Mouse (Mus musculus) E14TG2a.4 (cell line): ENCODE data around the gene Acvr2a.
"Not testable (repeated sequence)": the region's sequence is repeated elsewhere in the genome, so short reads cannot be mapped to it uniquely, and the experiment has no call there.

Experiments
- H3K27me3 ChIP-seq: 2 replicates; pipeline ENCODE4 v1.6.1; 2014; ENCODE audit warnings: low read length, control low read depth; ENCODE audit not compliant: insufficient read depth
- H3K36me3 ChIP-seq: 2 replicates; pipeline ENCODE4 v1.6.1; 2014; ENCODE audit warnings: low read length, control low read depth; ENCODE audit not compliant: insufficient read depth
- H3K4me1 ChIP-seq: replicated peaks from 2 replicates; pipeline ENCODE4 v1.6.1; 2014; ENCODE audit warnings: low read depth, low read length, control low read depth
- H3K4me3 ChIP-seq: replicated peaks from 2 replicates; pipeline ENCODE4 v1.5.1; 2014; ENCODE audit warnings: mild to moderate bottlenecking, low read length
- H3K9me3 ChIP-seq: 2 replicates; pipeline ENCODE4 v1.6.1; 2014; ENCODE audit warnings: low read length, control low read depth
- CTCF ChIP-seq: conservative IDR thresholded peaks from 2 replicates; pipeline ENCODE4 v1.5.1; 2014; ENCODE audit warnings: low read length
- NANOG ChIP-seq: IDR thresholded peaks from 2 replicates; pipeline ENCODE4 v1.6.1; 2014; ENCODE audit warnings: borderline replicate concordance, low read length, mixed read lengths
- POU5F1 ChIP-seq: IDR thresholded peaks from 2 replicates; pipeline ENCODE4 v1.6.1; 2014; ENCODE audit warnings: low read length, borderline replicate concordance

The Acvr2a gene

DNA sequence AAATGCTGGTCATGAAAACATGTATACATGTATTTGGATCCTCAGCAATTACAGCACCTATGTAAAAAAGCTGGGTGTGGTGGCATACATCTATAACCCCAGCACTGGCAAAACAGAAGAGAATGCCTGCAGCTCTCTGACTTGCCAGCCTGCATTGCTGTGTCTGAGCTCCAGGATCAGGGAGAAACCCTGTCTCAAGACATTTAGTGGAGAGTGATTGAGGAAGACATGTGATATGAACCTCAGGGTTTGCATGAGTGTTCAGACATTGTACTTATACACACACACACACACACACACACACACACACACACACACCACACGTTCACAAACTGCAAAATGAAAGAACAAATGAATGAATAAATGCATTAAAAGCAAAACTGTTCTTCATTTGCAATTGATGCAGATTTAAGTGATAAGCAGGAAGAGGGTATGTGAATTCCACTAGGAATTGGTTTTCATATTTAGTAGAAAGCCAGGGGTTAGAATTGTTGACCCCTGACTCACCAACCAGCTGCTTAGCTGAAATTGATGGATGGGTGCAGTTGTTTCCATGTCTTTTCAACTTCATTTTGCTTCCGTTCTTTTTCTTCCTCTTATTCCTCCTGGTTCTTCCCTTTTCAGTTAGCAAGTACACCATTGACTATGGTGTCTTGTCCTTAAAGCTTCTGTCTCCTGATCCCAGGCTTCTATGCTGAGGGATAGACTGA, 32.9 kb downstream of the Acvr2a start:
- Histone ChIP-seq H3K27me3 (no peaks in the 10 kb centered on the region), H3K4me3 (no peak overlapping the region), H3K9me3 (peaks cover 4% of the 10 kb centered on the region), H3K4me1 (no peaks in the 10 kb centered on the region), H3K36me3 (no peaks in the 10 kb centered on the region)
- TF ChIP-seq CTCF (no peak), POU5F1 (no peak), NANOG (no peak)

DNA sequence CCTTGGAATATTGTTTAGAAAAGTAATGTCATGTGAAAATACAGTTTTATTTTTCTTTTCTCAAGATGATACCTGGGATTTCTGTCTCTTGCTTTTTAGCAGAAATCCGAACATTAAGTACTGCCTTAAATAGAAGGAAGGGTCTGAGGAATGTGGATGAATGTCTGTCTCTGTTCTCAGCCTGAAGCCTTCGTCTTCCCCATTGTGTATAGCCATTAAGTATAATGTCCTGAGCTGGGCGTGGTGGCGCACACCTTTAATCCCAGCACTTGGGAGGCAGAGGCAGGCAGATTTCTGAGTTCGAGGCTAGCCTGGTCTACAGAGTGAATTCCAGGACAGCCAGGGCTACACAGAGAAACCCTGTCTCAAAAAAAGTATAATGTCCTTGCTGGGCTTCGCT, 51.7 kb downstream of the Acvr2a start:
- H3K4me1 ChIP-seq = peaks cover 18% of the 10 kb centered on the region
- H3K9me3 ChIP-seq, H3K36me3 ChIP-seq, H3K27me3 ChIP-seq, H3K4me3 ChIP-seq: not testable (repeated sequence)

DNA sequence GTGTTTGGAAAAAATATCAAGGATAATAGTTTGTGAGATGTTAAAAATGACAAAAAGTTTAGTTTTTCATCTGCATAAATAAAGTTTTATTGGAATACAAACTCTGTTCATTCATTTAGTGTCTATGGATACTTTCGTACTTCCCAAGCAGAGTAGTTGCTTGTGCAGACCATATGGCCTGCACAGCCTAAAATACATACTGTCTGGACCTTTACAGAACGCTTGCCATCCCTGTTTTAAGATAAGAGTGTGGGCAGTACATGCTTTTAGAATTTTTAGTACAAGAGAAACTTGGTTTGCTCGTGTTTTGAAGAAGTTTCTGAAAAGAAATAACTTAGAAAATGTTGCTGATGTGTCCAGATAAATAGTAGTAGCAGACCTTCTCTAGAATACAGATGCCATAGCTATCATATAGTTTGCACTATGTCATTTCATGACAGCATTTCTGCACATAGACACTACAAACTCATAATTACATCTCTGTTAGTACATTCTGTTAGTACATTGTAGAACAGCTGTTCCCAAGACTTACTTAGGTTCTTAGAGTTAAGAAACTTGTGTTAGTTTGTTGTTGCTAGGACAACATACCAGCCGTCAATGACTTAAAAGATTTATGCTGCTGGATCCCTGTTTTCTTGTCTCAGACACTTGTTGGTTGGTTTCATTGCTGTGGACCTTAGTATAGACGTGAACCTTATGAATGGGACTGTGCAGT, 54.4 kb downstream of the Acvr2a start:
- no peak overlapping the region for H3K4me3 ChIP-seq
- H3K36me3 ChIP-seq = no peaks in the 10 kb centered on the region
- H3K9me3 ChIP-seq = no peaks in the 10 kb centered on the region
- H3K4me1 ChIP-seq = peaks cover 18% of the 10 kb centered on the region
- no peak for TF ChIP-seq POU5F1
- TF ChIP-seq NANOG = no peak
- no peak for TF ChIP-seq CTCF
- no peaks in the 10 kb centered on the region for H3K27me3 ChIP-seq

DNA sequence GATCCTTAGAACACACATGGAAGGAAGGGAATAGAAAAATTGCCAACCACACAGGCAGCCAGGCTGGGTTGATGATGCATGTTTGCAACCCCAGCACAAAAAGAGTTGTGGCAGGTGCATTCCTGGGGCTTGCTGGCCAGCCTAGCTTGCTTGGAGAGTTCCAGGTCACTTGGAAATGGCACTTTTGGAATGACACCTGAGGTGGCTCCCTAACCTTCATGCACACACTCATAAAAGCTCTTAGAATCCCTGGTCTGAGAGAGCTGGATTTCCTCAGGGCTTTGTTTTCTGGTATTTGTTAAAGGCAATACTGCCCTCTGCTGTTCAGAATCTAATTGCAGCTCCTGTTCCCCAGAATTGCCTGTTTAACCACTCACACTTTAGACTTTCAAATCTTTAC, 72.0 kb downstream of the Acvr2a start:
- H3K27me3 ChIP-seq = no peaks in the 10 kb centered on the region
- H3K4me3 ChIP-seq = no peak overlapping the region
- no peaks in the 10 kb centered on the region for H3K9me3 ChIP-seq
- no peaks in the 10 kb centered on the region for H3K4me1 ChIP-seq
- no peaks in the 10 kb centered on the region for H3K36me3 ChIP-seq
- TF ChIP-seq CTCF = peak; percentile 53
- TF ChIP-seq POU5F1 = no peak

DNA sequence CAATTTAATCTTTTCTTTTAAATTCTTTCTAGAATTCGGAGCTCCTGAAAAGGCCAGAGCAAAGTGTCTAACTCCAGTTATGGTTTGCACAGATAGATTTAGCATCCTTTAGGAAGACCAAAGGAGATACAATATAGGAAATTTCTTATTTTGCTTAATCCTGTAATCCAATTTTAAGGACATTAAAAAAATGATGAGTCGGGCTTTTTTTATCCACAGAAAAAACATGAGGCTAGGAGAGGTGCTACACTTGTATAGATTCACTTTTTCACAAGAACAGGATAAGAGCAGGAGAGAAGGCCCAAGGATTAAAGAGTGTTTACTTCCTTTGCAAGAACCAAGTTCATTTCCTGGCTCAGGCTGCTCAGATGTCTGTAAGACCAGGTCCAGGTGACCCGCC, 81.3 kb downstream of the Acvr2a start:
- Histone ChIP-seq H3K4me3 (no peak overlapping the region), H3K36me3 (peaks cover 27% of the 10 kb centered on the region), H3K27me3 (no peaks in the 10 kb centered on the region), H3K4me1 (no peaks in the 10 kb centered on the region), H3K9me3 (no peaks in the 10 kb centered on the region)
- TF ChIP-seq POU5F1 (no peak), NANOG (no peak), CTCF (no peak)

DNA sequence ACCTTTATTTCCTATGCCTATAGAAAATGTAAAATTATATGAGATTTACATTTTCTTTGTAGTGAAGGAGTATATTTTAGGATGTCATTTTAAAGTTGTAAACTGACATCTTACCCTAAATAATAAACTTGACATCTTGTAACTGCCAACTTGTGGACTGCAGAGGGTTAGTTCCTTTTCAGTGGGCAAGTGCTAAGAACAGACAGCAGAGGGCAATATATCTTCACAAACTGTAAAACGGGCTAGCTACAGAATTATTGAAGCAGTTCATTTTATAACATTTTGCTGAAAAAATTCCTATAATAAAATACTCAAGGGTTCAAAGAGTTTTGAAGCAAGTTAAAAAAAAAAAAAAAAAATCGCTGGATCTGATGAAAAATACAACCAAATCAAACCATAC, 95.0 kb downstream of the Acvr2a start:
- TF ChIP-seq NANOG (no peak), CTCF (peak; percentile 34), POU5F1 (no peak)
- Histone ChIP-seq H3K9me3 (no peaks in the 10 kb centered on the region), H3K27me3 (no peaks in the 10 kb centered on the region), H3K4me3 (no peak overlapping the region), H3K4me1 (no peaks in the 10 kb centered on the region), H3K36me3 (peaks cover 68% of the 10 kb centered on the region)

DNA sequence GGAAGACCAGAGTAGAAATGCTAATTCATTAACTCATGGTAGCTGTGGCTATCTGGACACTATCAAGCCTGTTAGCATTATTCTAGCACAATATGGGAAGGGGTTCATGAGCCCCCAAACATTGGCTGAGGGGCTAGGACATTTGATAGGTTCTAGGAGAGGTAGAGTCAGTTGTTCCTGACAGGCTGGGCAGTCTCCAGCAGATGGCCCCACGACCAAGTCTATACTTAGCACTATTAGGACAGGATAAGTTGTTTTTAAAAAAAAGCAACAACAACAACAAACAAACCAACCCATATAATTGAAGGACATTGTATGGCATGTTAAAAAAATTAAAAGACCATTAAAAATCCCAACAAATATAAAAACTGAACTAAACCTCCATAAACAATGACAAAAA, 100.3 kb downstream of the Acvr2a start:
- Histone ChIP-seq H3K36me3 (peaks cover 71% of the 10 kb centered on the region), H3K4me3 (no peak overlapping the region), H3K9me3 (no peaks in the 10 kb centered on the region), H3K27me3 (no peaks in the 10 kb centered on the region), H3K4me1 (no peaks in the 10 kb centered on the region)
- no peak for TF ChIP-seq POU5F1
- no peak for TF ChIP-seq CTCF
- TF ChIP-seq NANOG = no peak

DNA sequence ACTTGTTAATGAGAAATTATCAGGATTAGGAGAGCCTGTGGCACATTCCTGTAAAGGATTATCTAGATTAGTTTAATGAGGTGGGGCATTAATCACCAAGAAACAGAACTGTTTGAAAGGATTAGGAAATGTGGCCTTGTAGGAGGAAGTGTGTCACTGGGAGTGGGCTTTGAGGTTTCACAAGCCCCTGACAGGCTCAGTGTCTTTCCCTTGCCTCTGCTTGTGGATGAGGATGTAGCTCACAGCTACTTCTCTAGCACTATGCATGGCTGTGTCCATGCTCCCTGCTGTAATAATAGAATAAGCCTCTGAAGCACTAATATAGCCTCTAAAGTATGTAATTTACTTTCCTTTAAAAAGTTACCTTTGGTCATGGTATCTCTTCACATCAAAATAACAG, 101.9 kb downstream of the Acvr2a start:
- TF ChIP-seq CTCF (no peak), NANOG (no peak), POU5F1 (no peak)
- no peaks in the 10 kb centered on the region for H3K4me1 ChIP-seq

DNA sequence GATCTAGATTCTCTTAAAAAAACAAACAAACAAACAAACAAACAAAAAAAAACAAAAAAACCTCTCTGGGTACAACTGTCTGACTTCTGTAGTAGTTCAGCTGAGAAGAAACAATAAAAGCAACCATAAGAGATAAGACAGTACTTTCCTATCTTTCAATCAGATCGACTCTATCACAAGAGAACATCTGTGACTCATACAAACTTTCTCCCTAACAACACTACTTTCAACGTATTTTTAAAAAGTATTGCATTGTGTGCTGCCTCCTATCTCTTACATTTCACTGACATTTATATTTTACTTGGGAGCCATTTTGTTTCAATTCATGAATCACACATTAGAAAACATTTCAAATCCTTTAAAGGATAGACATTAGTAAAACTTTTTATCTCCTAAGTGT, 121.1 kb downstream of the Acvr2a start:
- H3K36me3 ChIP-seq = peaks cover 67% of the 10 kb centered on the region
- TF ChIP-seq NANOG (no peak), CTCF (no peak), POU5F1 (no peak)
- no peaks in the 10 kb centered on the region for H3K27me3 ChIP-seq
- no peaks in the 10 kb centered on the region for H3K9me3 ChIP-seq
- H3K4me1 ChIP-seq = no peaks in the 10 kb centered on the region
- H3K4me3 ChIP-seq = no peak overlapping the region

More for the DNA sequence above, 101.9 kb downstream of the Acvr2a start:
- Histone ChIP-seq H3K27me3 (no peaks in the 10 kb centered on the region), H3K9me3 (no peaks in the 10 kb centered on the region), H3K4me3 (no peak overlapping the region), H3K36me3 (peaks cover 79% of the 10 kb centered on the region)
